Mouse (Mus musculus) adrenal gland, adult (tissue): ENCODE measurements around the gene Drc7.
"Not testable (repeated sequence)": the region's sequence is repeated elsewhere in the genome, so short reads cannot be mapped to it uniquely, and the experiment has no call there.

Experiments
- DNase-seq, 2 experiments: peaks; one replicate each; pipeline ENCODE4 v3.0.0; 2022 to 2023; ENCODE audit warnings: low spot score in 1 of 2; ENCODE audit not compliant: inconsistent age in 2 of 2

Gene Drc7

DNA sequence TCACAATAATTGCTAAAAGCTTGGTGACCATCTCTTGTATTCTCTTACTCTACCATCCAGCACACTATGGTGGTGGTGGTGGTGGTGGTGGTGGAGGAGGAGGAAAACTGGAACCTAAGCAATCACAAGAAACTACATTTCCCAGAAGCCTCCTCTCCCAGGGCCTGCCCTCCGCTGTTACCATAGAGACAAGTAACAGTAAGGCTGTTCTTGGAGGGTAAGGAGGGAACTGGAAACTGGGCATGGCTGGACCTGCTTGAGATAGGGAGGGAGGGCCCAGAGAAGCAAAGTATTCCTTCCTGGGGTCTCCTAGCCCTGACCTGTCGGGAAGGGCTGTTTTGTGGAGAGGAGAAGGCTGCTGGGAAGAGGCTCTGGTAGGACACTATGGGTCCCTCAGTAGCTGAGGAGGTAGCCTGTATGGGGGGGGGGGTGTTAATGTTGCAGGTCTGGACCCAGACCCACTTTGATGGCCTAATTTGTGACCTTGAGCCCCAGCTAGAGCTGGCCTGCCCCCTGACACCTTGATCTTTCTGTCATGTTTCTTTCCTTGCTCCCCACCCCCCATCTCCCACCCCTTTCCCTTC is at the start of gene Drc7:
TSS of gene Drc7 (plus strand) at position 177 of the 584 bp plus-strand sequence.
- DNase-seq, result peak in 1 of 2 experiments; percentile 45

- DNase-seq, result no peak
Measured at GRCm38 (mm10) chr8:95012442-95012919, 42.4 kb upstream of the Drc7 start.

DNA sequence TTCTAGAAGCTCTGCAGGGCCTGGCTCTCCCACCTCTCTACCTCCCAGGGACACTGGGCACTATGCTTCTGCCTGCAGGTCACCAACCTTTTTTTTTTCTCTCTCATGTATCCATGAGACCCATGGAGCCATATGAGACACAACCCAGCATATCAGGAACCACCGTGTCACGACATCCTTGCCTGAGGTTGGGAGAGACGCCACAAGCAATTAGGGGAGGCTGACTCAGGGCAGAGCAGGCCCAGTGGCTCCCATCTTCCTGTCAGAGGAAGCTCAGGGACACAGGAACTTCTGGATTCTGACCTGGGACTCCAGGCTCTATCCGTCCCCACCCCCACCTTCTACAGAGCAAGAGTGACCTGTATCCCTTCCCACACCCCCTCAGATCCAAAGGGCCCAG is 39.0 kb upstream of the Drc7 start:
- no peak for DNase-seq

- DNase-seq, result no peak
Measured at GRCm38 (mm10) chr8:95016684-95017083, 38.2 kb upstream of the Drc7 start.

DNA sequence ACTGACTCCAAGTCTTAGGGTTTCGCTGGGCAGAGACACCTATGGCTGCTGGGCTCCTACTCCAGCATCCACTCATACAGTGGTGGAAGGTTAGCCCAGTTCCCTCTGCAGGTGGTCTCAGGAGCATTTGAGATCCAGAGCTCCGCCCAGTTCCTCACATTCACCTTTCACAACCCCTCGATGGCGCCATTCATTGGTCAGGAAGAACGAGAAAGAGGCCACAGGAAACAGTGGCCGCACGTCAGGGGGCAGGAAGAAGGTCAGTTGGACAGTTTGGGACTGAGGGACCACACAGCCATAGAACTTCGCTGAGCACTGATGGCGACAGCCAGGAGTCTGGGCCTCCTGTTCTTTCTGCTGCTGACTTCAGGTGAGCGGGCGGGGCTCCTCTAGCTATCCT is 37.5 kb upstream of the Drc7 start, which contains the start of gene Adgrg3:
TSS of gene Adgrg3 (plus strand) at position 242 of the 400 bp plus-strand sequence.
- no peak for DNase-seq

DNA sequence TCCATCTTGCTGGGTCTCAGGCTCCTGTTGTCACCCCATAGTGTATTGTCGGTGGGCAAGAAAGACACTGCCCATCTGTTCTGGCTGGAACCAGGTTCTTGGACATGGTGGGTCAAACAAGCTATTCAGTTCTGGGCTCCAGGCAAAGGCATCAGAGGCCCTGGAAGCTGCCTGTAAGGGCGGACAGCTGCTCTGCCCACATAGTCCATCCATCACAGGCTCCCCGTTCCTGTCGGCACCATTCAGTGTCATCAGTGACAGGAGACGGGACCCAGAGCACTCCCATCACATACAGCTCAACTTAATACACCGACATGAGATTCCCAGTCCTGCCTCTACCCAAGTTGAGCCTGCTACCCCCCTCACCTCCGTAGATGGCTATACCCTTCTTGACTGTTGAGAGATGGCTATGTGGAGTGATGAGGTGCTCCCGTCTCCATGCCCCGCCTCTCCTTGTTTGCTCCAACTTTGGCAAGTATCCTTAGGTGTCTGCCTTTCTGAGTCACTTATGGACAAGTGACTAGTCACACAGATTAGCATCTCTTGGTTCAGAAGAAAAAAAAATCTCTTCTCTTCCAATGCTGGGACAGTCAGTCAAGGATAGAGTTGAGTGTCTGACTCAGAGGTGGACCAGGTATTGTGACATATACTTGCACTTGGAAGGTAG is 36.8 kb upstream of the Drc7 start:
- no peak for DNase-seq

DNA sequence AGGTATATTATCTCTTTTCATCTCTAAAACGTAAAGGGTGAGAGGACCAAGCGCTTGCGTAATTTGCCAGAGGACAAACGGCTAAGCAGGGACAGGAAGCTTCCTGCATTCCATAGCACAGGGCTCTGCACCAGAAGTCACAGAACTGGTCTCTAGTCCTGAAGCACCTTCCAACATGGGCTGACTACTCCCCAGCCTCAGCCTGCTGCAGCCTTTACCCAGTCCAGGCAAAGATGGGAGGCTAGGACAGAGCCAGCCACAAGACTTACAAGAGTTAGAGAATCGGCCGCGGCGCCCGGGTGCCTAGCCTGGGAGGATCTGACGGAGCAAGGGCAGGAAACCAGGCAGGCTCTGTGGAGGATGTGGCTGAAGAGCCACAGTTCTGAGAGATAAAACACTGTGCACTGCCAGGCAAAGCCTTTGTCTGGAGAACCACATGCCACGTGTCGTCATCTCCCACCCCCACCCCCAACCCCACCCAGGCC is 34.6 kb upstream of the Drc7 start:
- peak in 1 of 2 experiments; percentile 53 for DNase-seq

DNA sequence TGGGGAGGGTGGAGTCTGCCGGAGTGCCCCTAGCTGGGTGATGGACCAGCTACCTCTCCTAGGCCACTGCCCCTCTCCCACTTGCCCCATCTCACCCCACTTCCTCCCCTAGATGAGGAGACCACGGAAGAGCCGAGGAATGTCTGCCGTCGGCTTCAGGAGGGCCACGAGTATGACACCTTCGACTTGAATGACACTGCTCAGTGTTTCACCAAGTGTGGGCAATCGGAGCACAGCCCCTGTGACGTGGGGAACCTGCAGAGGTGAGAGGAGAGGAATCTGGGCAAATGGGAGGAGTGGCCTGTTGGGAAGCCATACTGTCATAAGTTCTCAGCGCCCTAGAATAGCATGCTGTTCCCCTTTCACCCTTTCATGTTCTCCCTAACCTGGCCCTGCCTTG is 34.1 kb upstream of the Drc7 start:
- DNase-seq, result no peak

DNA sequence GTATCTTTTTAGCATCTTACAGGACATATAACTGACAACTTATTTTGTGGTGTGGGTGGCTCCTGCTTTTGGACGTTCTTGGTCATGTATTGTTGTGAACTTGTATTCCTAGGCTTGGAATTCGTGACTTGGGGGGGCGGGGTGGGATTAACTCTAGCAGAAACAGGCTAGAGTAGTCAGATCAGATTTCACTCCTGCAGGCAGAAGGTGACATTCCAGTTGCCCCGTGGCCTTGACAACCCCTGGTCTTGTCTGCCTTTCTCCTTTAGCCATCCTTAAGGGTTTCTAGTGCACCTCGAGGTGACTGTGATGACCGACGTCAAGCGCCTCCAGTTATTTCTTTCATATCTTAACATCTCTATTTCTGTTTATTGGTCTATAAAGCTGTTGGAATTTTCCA is 31.7 kb upstream of the Drc7 start:
- no peak for DNase-seq

DNA sequence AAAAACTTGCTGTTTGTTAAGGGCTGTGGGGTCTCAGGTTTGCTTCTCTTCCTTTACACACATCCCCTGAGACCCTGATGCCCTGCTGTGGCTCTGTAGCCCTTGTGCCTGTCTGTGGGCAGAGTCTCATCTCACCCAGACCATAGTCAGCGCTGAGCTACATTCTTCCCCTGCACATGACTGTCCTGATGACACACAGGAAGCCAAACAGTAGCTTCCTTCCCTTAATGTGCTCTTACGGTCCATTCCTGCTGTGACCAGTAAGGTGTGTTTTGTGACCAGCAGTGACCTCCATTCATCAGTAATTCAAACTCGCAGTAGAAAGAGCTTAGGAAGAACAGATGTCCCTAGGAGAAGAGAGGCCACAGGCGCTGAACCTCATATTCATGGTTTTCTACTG is 30.5 kb upstream of the Drc7 start:
- DNase-seq, result no peak

- peak in 1 of 2 experiments; percentile 42 for DNase-seq
Measured at GRCm38 (mm10) chr8:95025421-95025820, 29.5 kb upstream of the Drc7 start.

- DNase-seq, result not testable (repeated sequence)
Measured at GRCm38 (mm10) chr8:95028391-95028790, 26.5 kb upstream of the Drc7 start.

DNA sequence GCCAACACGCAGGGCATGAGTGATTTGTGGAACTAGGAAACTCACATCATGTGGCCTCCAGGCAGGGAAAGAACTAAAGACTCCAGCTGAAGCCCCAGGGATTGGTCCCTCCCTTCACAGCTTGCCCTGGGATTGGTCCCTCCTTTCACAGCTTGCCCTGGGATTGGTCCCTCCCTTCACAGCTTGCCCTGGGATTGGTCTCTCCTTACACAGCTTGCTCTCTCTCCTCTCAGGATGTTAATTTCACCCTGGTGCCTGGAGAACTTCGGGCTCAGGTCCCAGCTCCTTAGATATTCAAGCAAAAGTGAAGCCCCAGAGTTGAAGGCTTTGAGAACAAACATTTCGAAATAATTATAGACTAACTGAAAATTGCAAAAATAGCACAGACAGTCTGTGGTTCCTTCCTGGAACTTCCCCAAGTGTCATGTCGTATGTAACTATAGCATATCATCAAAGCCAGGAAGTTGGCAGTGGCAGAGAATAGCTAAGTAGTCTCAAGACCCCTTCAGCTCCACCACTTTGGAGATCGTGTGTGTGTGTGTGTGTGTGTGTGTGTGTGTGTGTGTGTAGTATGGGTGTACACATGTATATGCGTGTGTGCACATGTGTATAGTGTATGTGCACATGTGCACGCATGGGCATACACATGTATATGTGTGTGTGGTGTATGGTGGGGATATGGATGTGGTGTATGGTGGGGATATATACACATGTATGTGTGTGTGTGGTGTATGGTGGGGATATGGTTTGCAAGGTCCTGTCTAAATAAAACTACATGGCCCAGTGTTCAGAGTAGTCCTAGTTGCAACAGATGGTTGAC is 17.6 kb upstream of the Drc7 start:
- peak in 1 of 2 experiments; percentile 46 for DNase-seq

- DNase-seq, result no peak
Measured at GRCm38 (mm10) chr8:95041883-95042784, 12.8 kb upstream of the Drc7 start.

- no peak for DNase-seq
Measured at GRCm38 (mm10) chr8:95044811-95045210, 10.1 kb upstream of the Drc7 start.

DNA sequence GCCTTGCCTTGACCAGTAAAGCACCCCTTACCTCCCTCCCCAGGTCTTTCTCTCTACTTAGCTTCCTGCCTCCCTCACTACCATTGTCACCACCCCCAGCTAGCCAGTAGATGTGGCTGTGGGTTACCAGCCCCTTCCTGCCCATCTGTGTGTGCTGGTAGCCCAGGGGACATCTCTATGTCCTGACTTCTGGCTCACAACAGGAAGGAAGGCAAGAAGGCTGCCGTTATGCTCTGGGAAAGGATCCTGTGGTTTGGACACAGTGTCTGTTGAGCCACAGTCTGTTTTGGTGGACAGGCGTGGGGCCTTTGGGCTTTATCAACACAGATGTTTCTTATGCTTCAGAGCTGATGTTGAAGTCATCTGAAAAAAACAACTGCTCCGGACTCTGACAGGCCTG is 7.9 kb upstream of the Drc7 start:
- DNase-seq, result no peak

GRCm38 (mm10) chr8:95047884-95048680 is 6.8 kb upstream of the Drc7 start:
- no peak for DNase-seq

DNA sequence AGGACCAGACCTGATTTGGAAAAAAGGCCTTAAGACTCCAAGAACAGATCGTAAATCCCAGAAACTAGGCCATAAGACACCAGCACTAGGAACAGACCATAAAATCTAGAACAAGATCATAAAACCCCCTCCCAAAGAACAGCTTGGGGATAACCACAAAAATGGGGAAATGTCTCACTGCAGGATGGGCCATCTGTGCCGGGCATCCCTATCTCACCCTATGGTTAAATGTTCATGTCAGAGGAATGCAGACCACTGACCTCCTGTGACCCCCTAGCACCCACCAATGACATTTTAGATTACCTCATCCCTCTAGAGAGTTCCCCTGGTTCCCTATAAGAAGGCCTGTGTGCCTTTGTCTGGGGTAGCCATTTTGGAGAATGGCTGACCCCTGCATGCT is 5.3 kb upstream of the Drc7 start:
- DNase-seq, result no peak

- DNase-seq, result no peak
Measured at GRCm38 (mm10) chr8:95054438-95054837, 465 bp upstream of the Drc7 start.

DNA sequence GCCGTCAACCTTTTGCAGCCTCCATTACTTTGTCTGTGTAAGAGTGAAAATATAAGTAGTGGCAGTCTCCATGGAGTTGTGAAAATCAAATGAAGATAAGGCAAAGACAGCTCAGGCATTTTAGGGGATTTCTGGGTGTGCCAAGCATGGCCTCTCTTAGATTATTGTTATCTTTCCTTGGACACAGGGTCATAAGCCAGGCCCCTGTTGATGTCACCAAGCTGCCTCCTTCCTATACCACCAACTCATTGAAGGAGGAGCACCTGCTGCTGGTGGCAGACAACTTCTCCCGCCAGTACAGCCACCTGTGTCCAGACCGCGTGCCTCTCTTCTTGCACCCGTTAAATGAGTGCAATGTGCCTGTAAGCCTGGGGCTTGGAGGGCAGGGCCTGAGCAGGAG is 1.5 kb downstream of the Drc7 start:
- no peak for DNase-seq
